Mouse (Mus musculus) embryonic facial prominence, embryonic 14.5 days (tissue): Measurements from ENCODE around the gene Dnajc6. TPM values are rescaled to one million over a fixed set of nuclear protein-coding genes. Genes with fewer than 3 reads are reported as not detected.

Experiments used
- ATAC-seq: fragments of 200-750 bp; cut with Nextera tagmentation; 2 replicates; pipeline ENCODE4 v1.8.0; 2017; ENCODE audit warnings: low read depth, moderate number of reproducible peaks, moderate TSS enrichment
- DNase-seq: peaks from one replicate; pipeline ENCODE4 v3.0.0-alpha.2; 2015; ENCODE audit warnings: low spot score
- H3K27ac ChIP-seq: fragments of 300-500 bp; sonication (generic); replicated peaks from 2 replicates; pipeline ENCODE4 v1.5.1; 2014; ENCODE audit warnings: low read depth, mild to moderate bottlenecking, low read length, moderate library complexity
- H3K27me3 ChIP-seq: fragments of 300-500 bp; sonication (generic); replicated peaks from 2 replicates; pipeline ENCODE4 v1.6.1; 2014; ENCODE audit warnings: low read length; ENCODE audit not compliant: control insufficient read depth, insufficient read depth
- H3K36me3 ChIP-seq: fragments of 300-500 bp; sonication (generic); 2 replicates; pipeline ENCODE4 v1.6.1; 2014; ENCODE audit warnings: low read length, mixed read lengths; ENCODE audit not compliant: control insufficient read depth, insufficient read depth
- H3K4me1 ChIP-seq: fragments of 300-500 bp; sonication (generic); 2 replicates; pipeline ENCODE4 v1.6.1; 2014; ENCODE audit warnings: antibody characterized with exemption, low read length; ENCODE audit not compliant: control insufficient read depth, insufficient read depth
- H3K4me2 ChIP-seq: fragments of 300-500 bp; sonication (generic); 2 replicates; pipeline ENCODE4 v1.6.1; 2014; ENCODE audit warnings: low read depth, mild to moderate bottlenecking, low read length, moderate library complexity, mixed read lengths
- H3K4me3 ChIP-seq: fragments of 300-500 bp; sonication (generic); 2 replicates; pipeline ENCODE4 v1.5.1; 2014; ENCODE audit warnings: low read depth, mild to moderate bottlenecking, low read length
- H3K9ac ChIP-seq: fragments of 300-500 bp; sonication (generic); 2 replicates; pipeline ENCODE4 v1.6.1; 2014; ENCODE audit warnings: low read depth, mild to moderate bottlenecking, low read length, moderate library complexity, mixed read lengths
- H3K9me3 ChIP-seq: fragments of 300-500 bp; sonication (generic); 2 replicates; pipeline ENCODE4 v1.6.1; 2016; ENCODE audit warnings: low read length; ENCODE audit not compliant: control insufficient read depth
- WGBS: fragments of 180-500 bp; shearing (Covaris S2); extraction: QIAGEN DNeasy Blood & Tissue Kit; methylation state at CpG from one replicate; pipeline ENCODE4 v1.1.7; 2014; 5-methylcytosine and 5-hydroxymethylcytosine counted together
- polyA plus RNA-seq: library from polyadenylated mRNA; unstranded; fragments of >200 nt; fragmentation: Nextera tagmentation; extraction: Ambion mirVana; gene quantifications from 2 replicates; pipeline ENCODE4 v1.2.1, GENCODE M21; 2014

Gene Dnajc6
- polyA plus RNA-seq, 1 experiment from 2014 or later = 4.4 TPM

- DNase-seq = no peak
- Histone ChIP-seq H3K9me3 (no peaks in the 10 kb centered on the region), H3K9ac (no peak overlapping the region), H3K4me3 (no peak overlapping the region), H3K27me3 (no peaks in the 10 kb centered on the region), H3K4me1 (no peaks in the 10 kb centered on the region), H3K4me2 (no peak overlapping the region), H3K27ac (no peak overlapping the region), H3K36me3 (no peaks in the 10 kb centered on the region)
- no peak for ATAC-seq
- 68% methylated on average over 4 of the region's 4 CpGs for WGBS
These were observed 44.1 kb downstream of the Dnajc6 start for GRCm38 (mm10) chr4:101540516-101540915.

GRCm38 (mm10) chr4:101549958-101550591 lies 53.6 kb downstream of the Dnajc6 start:
- Histone ChIP-seq H3K9ac (no peak overlapping the region), H3K27me3 (peaks cover 23% of the 10 kb centered on the region), H3K27ac (no peak overlapping the region), H3K9me3 (no peaks in the 10 kb centered on the region), H3K4me2 (peak overlapping the region; percentile 85), H3K4me1 (0 out of 2 replicates have a peak, but pooled peaks cover 12% of the 10 kb centered on the region), H3K4me3 (peak overlapping the region; percentile 39), H3K36me3 (no peaks in the 10 kb centered on the region)
- ATAC-seq = peak; percentile 76
- WGBS = under 1% methylated on average over 33 of the region's 33 CpGs
- peak; percentile 44 for DNase-seq

GRCm38 (mm10) chr4:101550671-101551161 lies 54.3 kb downstream of the Dnajc6 start:
- Histone ChIP-seq H3K27me3 (peaks cover 23% of the 10 kb centered on the region), H3K36me3 (no peaks in the 10 kb centered on the region), H3K9me3 (no peaks in the 10 kb centered on the region), H3K4me2 (peak overlapping the region; percentile 85), H3K9ac (0 out of 2 replicates have a peak overlapping the region, but pooled peaks have one; percentile 34), H3K4me1 (0 out of 2 replicates have a peak, but pooled peaks cover 12% of the 10 kb centered on the region), H3K4me3 (peak overlapping the region; percentile 39), H3K27ac (no peak overlapping the region)
- peak; percentile 70 for DNase-seq
- under 1% methylated on average over 33 of the region's 33 CpGs for WGBS
- peak; percentile 89 for ATAC-seq

GRCm38 (mm10) chr4:101551425-101551824 lies 55.0 kb downstream of the Dnajc6 start:
- DNase-seq (no peak), ATAC-seq (no peak)
- H3K4me1 ChIP-seq = 0 out of 2 replicates have a peak, but pooled peaks cover 12% of the 10 kb centered on the region
- WGBS = 13% methylated on average over 4 of the region's 4 CpGs
- no peak overlapping the region for H3K4me3 ChIP-seq
- no peak overlapping the region for H3K27ac ChIP-seq
- no peak overlapping the region for H3K9ac ChIP-seq
- no peaks in the 10 kb centered on the region for H3K36me3 ChIP-seq
- H3K9me3 ChIP-seq = no peaks in the 10 kb centered on the region
- H3K27me3 ChIP-seq = peaks cover 23% of the 10 kb centered on the region
- H3K4me2 ChIP-seq = peak overlapping the region; percentile 85

- Histone ChIP-seq H3K4me2 (no peak overlapping the region), H3K9me3 (no peaks in the 10 kb centered on the region), H3K27ac (no peak overlapping the region), H3K4me1 (0 out of 2 replicates have a peak, but pooled peaks cover 12% of the 10 kb centered on the region), H3K27me3 (peaks cover 23% of the 10 kb centered on the region), H3K36me3 (no peaks in the 10 kb centered on the region), H3K9ac (no peak overlapping the region), H3K4me3 (no peak overlapping the region)
- WGBS = 17% methylated on average over 5 of the region's 5 CpGs
- DNase-seq = peak; percentile 12
- ATAC-seq = no peak
These were observed 55.9 kb downstream of the Dnajc6 start for GRCm38 (mm10) chr4:101552372-101552771.

GRCm38 (mm10) chr4:101555016-101555415 lies 58.6 kb downstream of the Dnajc6 start:
- no peak overlapping the region for H3K9ac ChIP-seq

GRCm38 (mm10) chr4:101560137-101560536 lies 63.7 kb downstream of the Dnajc6 start:
- H3K9ac ChIP-seq = no peak overlapping the region
- H3K9me3 ChIP-seq = no peaks in the 10 kb centered on the region
- H3K4me2 ChIP-seq = no peak overlapping the region
- H3K27me3 ChIP-seq = no peaks in the 10 kb centered on the region
- DNase-seq (no peak), ATAC-seq (no peak)
- 60% methylated on average over 4 of the region's 4 CpGs for WGBS
- H3K36me3 ChIP-seq = no peaks in the 10 kb centered on the region
- no peak overlapping the region for H3K4me3 ChIP-seq
- no peak overlapping the region for H3K27ac ChIP-seq
- H3K4me1 ChIP-seq = no peaks in the 10 kb centered on the region

More at GRCm38 (mm10) chr4:101555016-101555415, 58.6 kb downstream of the Dnajc6 start:
- Histone ChIP-seq H3K4me3 (no peak overlapping the region), H3K27ac (no peak overlapping the region), H3K36me3 (no peaks in the 10 kb centered on the region), H3K4me1 (0 out of 2 replicates have a peak, but pooled peaks cover 10% of the 10 kb centered on the region), H3K27me3 (peaks cover 10% of the 10 kb centered on the region), H3K4me2 (no peak overlapping the region), H3K9me3 (no peaks in the 10 kb centered on the region)
- 73% methylated on average over 4 of the region's 4 CpGs for WGBS
- DNase-seq (no peak), ATAC-seq (no peak)

GRCm38 (mm10) chr4:101562836-101563235 lies 66.4 kb downstream of the Dnajc6 start:
- H3K4me1 ChIP-seq = no peaks in the 10 kb centered on the region
- WGBS = 63% methylated on average over 7 of the region's 7 CpGs
- H3K27me3 ChIP-seq = no peaks in the 10 kb centered on the region
- H3K9me3 ChIP-seq = no peaks in the 10 kb centered on the region
- ATAC-seq = no peak
- no peak overlapping the region for H3K27ac ChIP-seq
- H3K9ac ChIP-seq = no peak overlapping the region
- H3K4me2 ChIP-seq = no peak overlapping the region
- no peak for DNase-seq
- no peaks in the 10 kb centered on the region for H3K36me3 ChIP-seq
- H3K4me3 ChIP-seq = no peak overlapping the region

GRCm38 (mm10) chr4:101563607-101564006 lies 67.2 kb downstream of the Dnajc6 start:
- Histone ChIP-seq H3K4me1 (no peaks in the 10 kb centered on the region), H3K36me3 (no peaks in the 10 kb centered on the region), H3K27me3 (no peaks in the 10 kb centered on the region), H3K27ac (no peak overlapping the region), H3K4me2 (no peak overlapping the region), H3K4me3 (no peak overlapping the region), H3K9ac (no peak overlapping the region), H3K9me3 (no peaks in the 10 kb centered on the region)
- 87% methylated on average over 5 of the region's 5 CpGs for WGBS
- no peak for ATAC-seq
- no peak for DNase-seq
